Mouse (Mus musculus): ENCODE measurements around the gene Gm38100.

The Gm38100 gene

GRCm38 (mm10) chr1:175970710-175971109, 50.6 kb downstream of the Gm38100 start:
- DNase-seq: no peak

Data from thymus, postnatal 25 days (tissue).